Mouse (Mus musculus): ENCODE results near the gene Vav3. TPM values are rescaled to one million over a fixed set of nuclear protein-coding genes. Genes with fewer than 3 reads are reported as not detected.

The Vav3 gene
- 7.3 and 10.1 TPM in 2 replicates for total RNA-seq (2014; rRNA removed)
- polyA plus RNA-seq (2015; fragmentation: Nextera tagmentation; extraction: Ambion mirVana) = 6.7 and 8.2 TPM in 2 replicates

- Histone ChIP-seq H3K27me3 (ENCODE audit: insufficient read depth, low read length) (no peaks in the 10 kb centered on the region), H3K27ac (peak within 1 kb of the TSS; percentile 79), H3K4me3 (ENCODE audit: low read length) (peak within 1 kb of the TSS; percentile 77), H3K36me3 (ENCODE audit: insufficient read depth, low read length) (no peaks in the 10 kb centered on the region), H3K4me1 (ENCODE audit: insufficient read depth, low read length) (no peaks in the 10 kb centered on the region), H3K9me3 (ENCODE audit: low read length) (no peaks in the 10 kb centered on the region), H3K4me2 (ENCODE audit: low read depth, low read length) (peak within 1 kb of the TSS; percentile 92), H3K9ac (replicated peaks; ENCODE audit: low read length) (peak within 1 kb of the TSS; percentile 68)
- WGBS = 3% methylated on average over 71 of the region's 92 CpGs
- peak; percentile 72 for DNase-seq (ENCODE audit: low spot score)
- peak; percentile 90 for ATAC-seq
- no peak for TF ChIP-seq CTCF (IDR thresholded peaks at IDR 0.05; ENCODE audit: low read depth)
These were observed at the start of gene Vav3 for GRCm38 (mm10) chr3:109340274-109341070. Gene Vav3 (plus strand): TSS chr3:109340653.

- Histone ChIP-seq H3K9me3 (ENCODE audit: low read length) (no peaks in the 10 kb centered on the region), H3K4me2 (ENCODE audit: low read depth, low read length) (peak overlapping the region; percentile 29), H3K27me3 (ENCODE audit: insufficient read depth, low read length) (no peaks in the 10 kb centered on the region), H3K27ac (no peak overlapping the region), H3K36me3 (ENCODE audit: insufficient read depth, low read length) (no peaks in the 10 kb centered on the region), H3K4me3 (ENCODE audit: low read length) (no peak overlapping the region), H3K9ac (replicated peaks; ENCODE audit: low read length) (no peak overlapping the region), H3K4me1 (ENCODE audit: insufficient read depth, low read length) (0 out of 2 replicates have a peak, but pooled peaks cover 7% of the 10 kb centered on the region)
- peak; percentile 81 for DNase-seq (ENCODE audit: low spot score)
- peak; percentile 93 for ATAC-seq
- 29% methylated on average over 6 of the region's 6 CpGs for WGBS
- no peak for TF ChIP-seq CTCF (IDR thresholded peaks at IDR 0.05; ENCODE audit: low read depth)
These were observed 41.6 kb upstream of the Vav3 start for GRCm38 (mm10) chr3:109298857-109299256.

- Histone ChIP-seq H3K27me3 (ENCODE audit: insufficient read depth, low read length) (no peaks in the 10 kb centered on the region), H3K27ac (no peak overlapping the region), H3K4me2 (ENCODE audit: low read depth, low read length) (peak overlapping the region; percentile 29), H3K4me1 (ENCODE audit: insufficient read depth, low read length) (0 out of 2 replicates have a peak, but pooled peaks cover 7% of the 10 kb centered on the region), H3K4me3 (ENCODE audit: low read length) (no peak overlapping the region), H3K9me3 (ENCODE audit: low read length) (no peaks in the 10 kb centered on the region), H3K9ac (replicated peaks; ENCODE audit: low read length) (no peak overlapping the region), H3K36me3 (ENCODE audit: insufficient read depth, low read length) (no peaks in the 10 kb centered on the region)
- 44% methylated on average over 4 of the region's 4 CpGs for WGBS
- DNase-seq (ENCODE audit: low spot score) (peak; percentile 58), ATAC-seq (peak; percentile 84)
- no peak for TF ChIP-seq CTCF (IDR thresholded peaks at IDR 0.05; ENCODE audit: low read depth)
These were observed 41.0 kb upstream of the Vav3 start for GRCm38 (mm10) chr3:109299303-109300074.

GRCm38 (mm10) chr3:109302059-109302458 is 38.4 kb upstream of the Vav3 start:
- ATAC-seq (no peak), DNase-seq (ENCODE audit: low spot score) (no peak)
- Histone ChIP-seq H3K4me3 (ENCODE audit: low read length) (no peak overlapping the region), H3K4me1 (ENCODE audit: insufficient read depth, low read length) (0 out of 2 replicates have a peak, but pooled peaks cover 7% of the 10 kb centered on the region), H3K27me3 (ENCODE audit: insufficient read depth, low read length) (no peaks in the 10 kb centered on the region), H3K9me3 (ENCODE audit: low read length) (no peaks in the 10 kb centered on the region), H3K36me3 (ENCODE audit: insufficient read depth, low read length) (no peaks in the 10 kb centered on the region), H3K27ac (no peak overlapping the region), H3K4me2 (ENCODE audit: low read depth, low read length) (no peak overlapping the region), H3K9ac (replicated peaks; ENCODE audit: low read length) (no peak overlapping the region)
- TF ChIP-seq CTCF (IDR thresholded peaks at IDR 0.05; ENCODE audit: low read depth) = no peak
- WGBS = 71% methylated on average over 2 of the region's 2 CpGs

- H3K27ac ChIP-seq = no peak overlapping the region
- ATAC-seq (peak; percentile 94), DNase-seq (ENCODE audit: low spot score) (peak; percentile 69)
- H3K9me3 ChIP-seq (ENCODE audit: low read length) = no peaks in the 10 kb centered on the region
- no peak overlapping the region for H3K4me3 ChIP-seq (ENCODE audit: low read length)
- H3K4me2 ChIP-seq (ENCODE audit: low read depth, low read length) = no peak overlapping the region
- no peaks in the 10 kb centered on the region for H3K27me3 ChIP-seq (ENCODE audit: insufficient read depth, low read length)
- no peaks in the 10 kb centered on the region for H3K4me1 ChIP-seq (ENCODE audit: insufficient read depth, low read length)
- H3K9ac ChIP-seq (replicated peaks; ENCODE audit: low read length) = no peak overlapping the region
- no peak for TF ChIP-seq CTCF (IDR thresholded peaks at IDR 0.05; ENCODE audit: low read depth)
- no peaks in the 10 kb centered on the region for H3K36me3 ChIP-seq (ENCODE audit: insufficient read depth, low read length)
- WGBS = 25% methylated on average over 7 of the region's 7 CpGs
These were observed 33.0 kb upstream of the Vav3 start for GRCm38 (mm10) chr3:109307406-109307805.

- no peak for TF ChIP-seq CTCF (IDR thresholded peaks at IDR 0.05; ENCODE audit: low read depth)
- WGBS = 85% methylated on average over 3 of the region's 3 CpGs
- no peak overlapping the region for H3K4me2 ChIP-seq (ENCODE audit: low read depth, low read length)
- no peaks in the 10 kb centered on the region for H3K9me3 ChIP-seq (ENCODE audit: low read length)
- no peak for DNase-seq (ENCODE audit: low spot score)
- no peak overlapping the region for H3K27ac ChIP-seq
- H3K4me3 ChIP-seq (ENCODE audit: low read length) = no peak overlapping the region
- H3K36me3 ChIP-seq (ENCODE audit: insufficient read depth, low read length) = no peaks in the 10 kb centered on the region
- no peak overlapping the region for H3K9ac ChIP-seq (replicated peaks; ENCODE audit: low read length)
- H3K4me1 ChIP-seq (ENCODE audit: insufficient read depth, low read length) = no peaks in the 10 kb centered on the region
- no peaks in the 10 kb centered on the region for H3K27me3 ChIP-seq (ENCODE audit: insufficient read depth, low read length)
- no peak for ATAC-seq
These were observed 32.0 kb upstream of the Vav3 start for GRCm38 (mm10) chr3:109308468-109308867.
